Mouse (Mus musculus) liver, embryonic 14.5 days (tissue): ENCODE measurements around the gene Vegfa. TPM values are rescaled to one million over a fixed set of nuclear protein-coding genes. Genes with fewer than 3 reads are reported as not detected.

Experiments used
- ATAC-seq: fragments of 200-750 bp; cut with Nextera tagmentation; 2 replicates; pipeline ENCODE4 v1.8.0; 2017; ENCODE audit warnings: moderate number of reproducible peaks, mild to moderate bottlenecking, moderate library complexity; ENCODE audit not compliant: insufficient read depth
- DNase-seq, 3 experiments: peaks; one replicate each; pipeline ENCODE4 v3.0.0-alpha.2; 2012 to 2013; ENCODE audit warnings: low read depth in 3 of 3, low spot score in 3 of 3
- H3K27ac ChIP-seq: fragments of 300-500 bp; sonication (generic); 2 replicates; pipeline ENCODE4 v1.5.1; 2014; ENCODE audit warnings: moderate library complexity, mild to moderate bottlenecking, control low read depth, inconsistent platforms
- H3K27me3 ChIP-seq: fragments of 300-500 bp; sonication (generic); 2 replicates; pipeline ENCODE4 v1.6.1; 2014; ENCODE audit warnings: mild to moderate bottlenecking, low read length, moderate library complexity; ENCODE audit not compliant: control insufficient read depth, insufficient read depth
- H3K36me3 ChIP-seq: fragments of 300-500 bp; sonication (generic); replicated peaks from 2 replicates; pipeline ENCODE4 v1.6.1; 2014; ENCODE audit warnings: low read depth; ENCODE audit not compliant: control insufficient read depth, insufficient read depth
- H3K4me1 ChIP-seq, 2 experiments: fragments of 200-500 bp in 1 of 2; fragments of 300-500 bp in 1 of 2; sonication (generic) in 1 of 2; replicated peaks; 2 replicates each; pipeline ENCODE4 v1.6.1; 2012 to 2014; ENCODE audit warnings: antibody characterized with exemption in 1 of 2, inconsistent platforms in 1 of 2, low read length in 1 of 2; ENCODE audit not compliant: control insufficient read depth in 2 of 2, insufficient read depth in 2 of 2
- H3K4me2 ChIP-seq: fragments of 300-500 bp; sonication (generic); 2 replicates; pipeline ENCODE4 v1.6.1; 2014; ENCODE audit warnings: low read depth, mild to moderate bottlenecking, control low read depth, moderate library complexity
- H3K4me3 ChIP-seq, 2 experiments: fragments of 200-500 bp in 1 of 2; fragments of 300-500 bp in 1 of 2; sonication (generic) in 1 of 2; 2 replicates each; pipeline ENCODE4 v1.5.1; 2012 to 2014; ENCODE audit warnings: low read depth in 2 of 2, low read length in 2 of 2, mild to moderate bottlenecking in 2 of 2, control low read depth in 1 of 2, inconsistent platforms in 1 of 2, moderate library complexity in 1 of 2; ENCODE audit not compliant: insufficient read depth in 1 of 2
- H3K9ac ChIP-seq: fragments of 300-500 bp; sonication (generic); replicated peaks from 2 replicates; pipeline ENCODE4 v1.6.1; 2014; ENCODE audit warnings: mild to moderate bottlenecking, control low read depth, moderate library complexity
- H3K9me3 ChIP-seq: fragments of 300-500 bp; sonication (generic); 2 replicates; pipeline ENCODE4 v1.6.1; 2016; ENCODE audit warnings: low read length, mixed read lengths; ENCODE audit not compliant: control insufficient read depth
- CTCF ChIP-seq: IDR thresholded peaks from 2 replicates; pipeline ENCODE4 v1.5.1; 2016; ENCODE audit warnings: antibody characterized with exemption, low read depth, control low read depth
- EP300 ChIP-seq: IDR thresholded peaks from 2 replicates; pipeline ENCODE4 v1.6.1; 2016; ENCODE audit warnings: antibody characterized with exemption, low read depth
- WGBS: fragments of 180-500 bp; shearing (Covaris S2); extraction: QIAGEN DNeasy Blood & Tissue Kit; methylation state at CpG from one replicate; pipeline ENCODE4 v1.1.7; 2014; ENCODE audit not compliant: insufficient replicate concordance; 5-methylcytosine and 5-hydroxymethylcytosine counted together
- polyA plus RNA-seq, 2 experiments: library from polyadenylated mRNA; depleted of rRNA in 1 of 2; stranded (reverse) in 1 of 2; unstranded in 1 of 2; fragments of >200 nt; fragmentation: Nextera tagmentation in 1 of 2; extraction: Ambion mirVana in 1 of 2; gene quantifications; 2 replicates each; pipeline versions ENCODE4 v1.2.1 to v1.2.3; 2012 to 2014

Vegfa gene
- polyA plus RNA-seq, 2 experiments = 1.2 to 33.9 TPM

- TF ChIP-seq CTCF (no peak), EP300 (no peak)
- ATAC-seq = no peak
Measured at GRCm38 (mm10) chr17:46021173-46021572, 11.0 kb downstream of the Vegfa start.

GRCm38 (mm10) chr17:46020579-46020978, 11.6 kb downstream of the Vegfa start:
- Histone ChIP-seq H3K4me1 (no peaks in the 10 kb centered on the region), H3K27me3 (no peaks in the 10 kb centered on the region), H3K9me3 (no peaks in the 10 kb centered on the region), H3K4me2 (no peak overlapping the region), H3K27ac (no peak overlapping the region), H3K36me3 (peaks cover 43% of the 10 kb centered on the region), H3K9ac (no peak overlapping the region), H3K4me3 (no peak overlapping the region)
- no peak for DNase-seq
- WGBS = 67% methylated on average over 7 of the region's 7 CpGs
- ATAC-seq = no peak
- TF ChIP-seq CTCF (no peak), EP300 (no peak)

More at GRCm38 (mm10) chr17:46021173-46021572, 11.0 kb downstream of the Vegfa start:
- Histone ChIP-seq H3K27ac (no peak overlapping the region), H3K4me1 (no peaks in the 10 kb centered on the region), H3K27me3 (no peaks in the 10 kb centered on the region), H3K4me3 (no peak overlapping the region), H3K9ac (no peak overlapping the region), H3K36me3 (peaks cover 43% of the 10 kb centered on the region), H3K9me3 (no peaks in the 10 kb centered on the region), H3K4me2 (no peak overlapping the region)
- DNase-seq = no peak
- WGBS = 83% methylated on average over 7 of the region's 7 CpGs

- H3K27ac ChIP-seq = no peak overlapping the region
- no peaks in the 10 kb centered on the region for H3K27me3 ChIP-seq
- TF ChIP-seq CTCF (no peak), EP300 (no peak)
- H3K4me3 ChIP-seq = no peak overlapping the region
- DNase-seq = no peak
- H3K9ac ChIP-seq = no peak overlapping the region
- ATAC-seq = no peak
- no peak overlapping the region for H3K4me2 ChIP-seq
- no peaks in the 10 kb centered on the region for H3K9me3 ChIP-seq
- no peaks in the 10 kb centered on the region for H3K4me1 ChIP-seq
- 82% methylated on average over 10 of the region's 10 CpGs for WGBS
- peaks cover 32% of the 10 kb centered on the region for H3K36me3 ChIP-seq
Measured at GRCm38 (mm10) chr17:46018736-46019004, 13.5 kb downstream of the Vegfa start.

- TF ChIP-seq CTCF (no peak), EP300 (no peak)
- Histone ChIP-seq H3K36me3 (peaks cover 32% of the 10 kb centered on the region), H3K9me3 (no peaks in the 10 kb centered on the region), H3K4me1 (no peaks in the 10 kb centered on the region), H3K27me3 (no peaks in the 10 kb centered on the region), H3K4me3 (no peak overlapping the region), H3K4me2 (no peak overlapping the region), H3K27ac (no peak overlapping the region), H3K9ac (no peak overlapping the region)
- ATAC-seq (peak; percentile 42), DNase-seq (no peak)
- WGBS = 74% methylated on average over 24 of the region's 24 CpGs
Measured at GRCm38 (mm10) chr17:46017946-46018735, 14.0 kb downstream of the Vegfa start.

- Histone ChIP-seq H3K36me3 (peaks cover 28% of the 10 kb centered on the region), H3K27ac (no peak overlapping the region), H3K4me1 (0 out of 4 replicates have a peak, but pooled peaks cover 0 to 2% of the 10 kb centered on the region in 2 experiments), H3K9me3 (no peaks in the 10 kb centered on the region), H3K27me3 (no peaks in the 10 kb centered on the region), H3K4me2 (no peak overlapping the region), H3K9ac (no peak overlapping the region), H3K4me3 (no peak overlapping the region)
- TF ChIP-seq EP300 (no peak), CTCF (no peak)
- ATAC-seq = no peak
- no peak for DNase-seq
- 81% methylated on average over 5 of the region's 5 CpGs for WGBS
Measured at GRCm38 (mm10) chr17:46016617-46017016, 15.6 kb downstream of the Vegfa start.
